Mouse (Mus musculus) forebrain, embryonic 14.5 days (tissue): Measurements from ENCODE around the gene Ctrc. TPM values are rescaled to one million over a fixed set of nuclear protein-coding genes. Genes with fewer than 3 reads are reported as not detected.

Experiments used
- ATAC-seq: fragments of 200-750 bp; cut with Nextera tagmentation; 2 replicates; pipeline ENCODE4 v1.8.0; 2017; ENCODE audit warnings: mild to moderate bottlenecking, moderate library complexity
- DNase-seq: peaks from one replicate; pipeline ENCODE4 v3.0.0-alpha.2; 2015; ENCODE audit warnings: low spot score
- H3K27ac ChIP-seq: fragments of 300-500 bp; sonication (generic); 2 replicates; pipeline ENCODE4 v1.5.1; 2014; ENCODE audit warnings: low read depth, mild to moderate bottlenecking, control low read depth, low read length, moderate library complexity
- H3K27me3 ChIP-seq: fragments of 300-500 bp; sonication (generic); replicated peaks from 2 replicates; pipeline ENCODE4 v1.6.1; 2014; ENCODE audit warnings: low read length, control low read depth, mixed read lengths; ENCODE audit not compliant: control insufficient read depth, insufficient read depth
- H3K36me3 ChIP-seq: fragments of 300-500 bp; sonication (generic); 2 replicates; pipeline ENCODE4 v1.6.1; 2014; ENCODE audit warnings: low read length, control low read depth; ENCODE audit not compliant: control insufficient read depth, insufficient read depth
- H3K4me1 ChIP-seq: fragments of 300-500 bp; sonication (generic); 2 replicates; pipeline ENCODE4 v1.6.1; 2014; ENCODE audit warnings: antibody characterized with exemption, low read length, control low read depth; ENCODE audit not compliant: control insufficient read depth, insufficient read depth
- H3K4me2 ChIP-seq: fragments of 300-500 bp; sonication (generic); 2 replicates; pipeline ENCODE4 v1.6.1; 2014; ENCODE audit warnings: mild to moderate bottlenecking, control low read depth, low read length
- H3K4me3 ChIP-seq: fragments of 300-500 bp; sonication (generic); 2 replicates; pipeline ENCODE4 v1.5.1; 2014; ENCODE audit warnings: low read depth, low read length, control low read depth
- H3K9ac ChIP-seq: fragments of 300-500 bp; sonication (generic); 2 replicates; pipeline ENCODE4 v1.6.1; 2014; ENCODE audit warnings: mild to moderate bottlenecking, low read length, control low read depth, moderate library complexity
- H3K9me3 ChIP-seq: fragments of 300-500 bp; sonication (generic); replicated peaks from 2 replicates; pipeline ENCODE4 v1.6.1; 2016; ENCODE audit warnings: low read length, control low read depth, mixed read lengths; ENCODE audit not compliant: control insufficient read depth
- WGBS: fragments of 180-500 bp; shearing (Covaris S2); extraction: QIAGEN DNeasy Blood & Tissue Kit; methylation state at CpG from one replicate; pipeline ENCODE4 v1.1.7; 2014; 5-methylcytosine and 5-hydroxymethylcytosine counted together
- polyA plus RNA-seq: library from polyadenylated mRNA; unstranded; fragments of >200 nt; fragmentation: Nextera tagmentation; extraction: Ambion mirVana; gene quantifications from 2 replicates; pipeline ENCODE4 v1.2.1, GENCODE M21; 2014

The Ctrc gene
- polyA plus RNA-seq, 1 experiment from 2014 or later: not detected

DNA sequence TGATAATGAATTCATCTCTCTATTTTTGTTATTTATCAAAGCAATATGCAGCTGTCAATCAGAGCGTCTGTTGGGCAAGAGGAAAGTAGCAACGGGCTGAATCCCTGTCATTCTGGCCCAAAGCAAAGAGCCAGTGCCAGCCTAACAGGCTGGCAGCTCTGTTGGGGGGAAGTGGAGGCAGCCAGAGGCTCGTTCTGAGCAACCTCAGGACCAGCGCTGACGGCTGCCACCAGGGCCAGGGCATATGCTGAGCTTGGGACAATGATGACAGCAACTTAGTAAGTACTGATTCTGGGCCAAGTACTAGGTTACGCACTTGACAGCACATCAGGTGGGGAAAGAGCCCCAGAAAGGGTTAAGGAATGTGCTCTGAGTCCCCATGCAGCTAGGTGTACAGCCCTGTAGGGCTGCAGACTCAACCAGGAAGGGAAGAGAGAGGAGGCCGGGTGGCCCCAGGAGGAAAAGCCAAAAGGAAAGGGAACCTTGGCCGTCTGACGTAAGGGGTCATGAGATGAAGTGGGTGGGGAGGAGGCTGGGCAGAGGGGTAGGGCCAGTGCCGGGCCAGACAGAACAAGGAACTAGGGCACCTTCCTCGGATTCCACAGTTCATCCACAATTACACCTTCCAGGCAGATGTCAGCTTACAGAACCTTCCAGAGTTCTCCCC is 24.6 kb upstream of the Ctrc start:
- Histone ChIP-seq H3K27ac (peak overlapping the region; percentile 41; the same call in 1 of the 2 replicates), H3K9ac (no peak overlapping the region), H3K27me3 (no peaks in the 10 kb centered on the region), H3K4me2 (peak overlapping the region; percentile 2; the same call in 1 of the 2 replicates), H3K4me3 (no peak overlapping the region), H3K36me3 (no peaks in the 10 kb centered on the region), H3K4me1 (peaks cover 59% of the 10 kb centered on the region), H3K9me3 (no peaks in the 10 kb centered on the region)
- 52% methylated on average over 11 of the region's 11 CpGs for WGBS
- ATAC-seq (no peak), DNase-seq (peak; percentile 62)

DNA sequence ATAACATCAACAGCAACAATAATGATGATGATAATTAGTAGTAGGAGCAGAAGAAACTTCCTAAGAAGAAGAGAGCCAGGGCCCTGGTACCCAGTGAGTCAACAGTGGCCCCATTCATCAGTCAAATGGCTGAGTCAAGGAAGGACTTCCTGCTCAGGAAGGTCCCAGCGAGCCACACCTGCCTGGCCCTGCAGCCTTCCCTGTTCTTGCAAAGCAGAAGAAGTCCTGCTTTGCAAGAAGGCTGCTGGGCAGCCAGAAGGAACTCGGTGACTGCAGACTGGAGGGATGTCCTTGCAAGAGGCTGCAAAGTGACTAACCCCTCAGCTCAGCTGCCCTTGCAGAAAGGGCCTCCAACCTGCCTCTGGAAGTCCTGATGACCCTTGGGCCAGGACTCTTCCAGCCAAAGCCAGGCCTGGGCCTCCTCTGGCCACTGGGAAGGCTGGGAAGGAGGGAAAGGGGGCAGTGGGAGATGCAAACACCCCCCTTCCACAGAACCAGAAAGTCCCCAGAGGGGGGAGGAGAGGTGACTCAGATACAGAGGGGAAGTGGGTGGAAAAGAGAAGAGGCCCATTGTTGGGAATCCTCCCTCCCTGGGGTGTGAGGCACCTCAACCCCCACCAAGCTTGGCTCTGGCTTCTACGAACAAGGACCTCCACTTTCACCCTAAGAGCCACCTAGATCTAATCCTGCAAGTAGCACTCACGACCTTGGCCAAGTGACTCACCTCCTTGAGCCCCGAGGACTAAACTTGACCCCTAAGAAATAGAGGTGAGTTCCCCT is 23.5 kb upstream of the Ctrc start:
- no peak overlapping the region for H3K4me2 ChIP-seq
- H3K27me3 ChIP-seq: no peaks in the 10 kb centered on the region
- H3K36me3 ChIP-seq: 0 out of 2 replicates have a peak, but pooled peaks cover 6% of the 10 kb centered on the region
- WGBS: 84% methylated on average over 5 of the region's 5 CpGs
- no peak overlapping the region for H3K4me3 ChIP-seq
- H3K4me1 ChIP-seq: peaks cover 53% of the 10 kb centered on the region
- H3K9me3 ChIP-seq: no peaks in the 10 kb centered on the region
- H3K27ac ChIP-seq: no peak overlapping the region
- ATAC-seq: no peak
- DNase-seq: no peak
- no peak overlapping the region for H3K9ac ChIP-seq

DNA sequence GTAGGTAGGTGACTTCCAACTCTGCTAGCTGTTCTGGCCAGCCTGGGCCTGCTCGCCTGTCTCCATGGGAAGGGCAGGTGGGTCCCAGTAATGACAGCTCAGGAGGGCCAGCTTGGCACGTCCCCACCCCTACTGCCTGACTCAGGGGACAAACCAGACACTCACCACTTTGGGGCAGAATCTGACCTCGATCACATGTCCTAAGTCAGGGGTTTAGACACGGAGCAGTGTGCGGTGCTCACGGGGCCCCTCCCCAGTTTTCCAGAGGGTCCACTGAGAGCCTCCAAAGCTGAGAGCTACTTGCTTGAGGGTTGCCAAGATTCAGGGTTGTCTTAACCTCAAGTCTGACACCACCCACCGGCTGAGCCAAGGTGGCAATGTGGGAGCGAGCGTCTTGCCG is 21.9 kb upstream of the Ctrc start:
- Histone ChIP-seq H3K4me1 (peaks cover 45% of the 10 kb centered on the region), H3K4me3 (no peak overlapping the region), H3K4me2 (no peak overlapping the region), H3K27ac (peak overlapping the region; percentile 88), H3K27me3 (no peaks in the 10 kb centered on the region), H3K9ac (no peak overlapping the region), H3K9me3 (no peaks in the 10 kb centered on the region), H3K36me3 (0 out of 2 replicates have a peak, but pooled peaks cover 6% of the 10 kb centered on the region)
- no peak for DNase-seq
- ATAC-seq: no peak
- 68% methylated on average over 10 of the region's 10 CpGs for WGBS

DNA sequence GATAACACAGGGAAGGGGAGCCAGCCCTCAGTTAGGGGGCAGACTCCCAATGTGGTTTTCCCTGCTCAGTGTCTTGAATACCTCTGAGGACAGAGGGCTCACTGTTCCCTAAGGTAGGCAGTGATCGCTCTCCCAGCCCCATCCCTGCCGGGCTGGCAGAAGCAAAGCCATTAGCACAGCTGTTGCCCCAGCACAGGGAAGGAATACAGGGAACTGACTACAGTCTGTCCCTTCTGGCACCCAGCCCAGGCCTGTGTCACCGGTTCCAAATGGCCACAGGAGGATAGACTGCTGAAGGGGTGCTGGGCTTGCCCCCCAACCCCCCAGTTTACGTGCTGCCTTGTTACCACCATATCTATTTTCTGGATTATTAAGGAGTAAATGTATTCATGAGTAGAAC is 21.3 kb upstream of the Ctrc start:
- Histone ChIP-seq H3K9me3 (no peaks in the 10 kb centered on the region), H3K36me3 (0 out of 2 replicates have a peak, but pooled peaks cover 6% of the 10 kb centered on the region), H3K4me2 (peak overlapping the region; percentile 31), H3K27me3 (no peaks in the 10 kb centered on the region), H3K9ac (peak overlapping the region; percentile 48), H3K27ac (peak overlapping the region; percentile 88), H3K4me1 (peaks cover 39% of the 10 kb centered on the region), H3K4me3 (no peak overlapping the region)
- WGBS: 6% methylated on average over 4 of the region's 4 CpGs
- ATAC-seq: peak; percentile 67
- DNase-seq: peak; percentile 87

DNA sequence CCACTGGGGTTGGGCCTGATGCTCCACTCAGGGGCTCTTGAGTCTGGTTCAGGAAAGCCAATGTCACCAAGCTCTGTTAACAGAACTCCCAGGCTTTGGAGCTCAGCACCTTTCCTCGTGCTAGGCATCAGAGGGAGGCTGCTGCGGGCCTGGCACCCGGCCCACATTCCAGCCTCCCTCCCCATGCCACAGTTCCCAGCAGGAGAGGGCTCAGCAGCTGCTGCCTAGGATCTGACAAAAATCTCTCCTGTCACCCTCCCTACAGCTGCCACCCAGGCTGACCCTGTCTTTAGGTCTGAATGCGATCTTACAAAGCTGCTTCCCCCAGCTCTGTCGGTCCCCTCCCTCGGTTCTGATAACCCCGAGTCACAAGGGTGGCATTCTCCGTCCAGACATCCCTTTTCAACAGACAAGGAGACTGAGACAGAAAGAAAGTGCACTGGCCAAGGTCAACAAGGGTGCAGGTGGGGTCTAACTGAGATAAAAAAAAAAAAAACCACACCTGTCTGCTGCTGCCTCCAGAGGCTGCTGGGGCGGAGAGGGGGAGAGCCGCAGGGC is 20.9 kb upstream of the Ctrc start:
- H3K27me3 ChIP-seq: no peaks in the 10 kb centered on the region
- 14% methylated on average over 10 of the region's 10 CpGs for WGBS
- H3K4me3 ChIP-seq: no peak overlapping the region
- peak overlapping the region; percentile 88 for H3K27ac ChIP-seq
- peaks cover 34% of the 10 kb centered on the region for H3K4me1 ChIP-seq
- ATAC-seq (peak; percentile 69), DNase-seq (peak; percentile 77)
- 0 out of 2 replicates have a peak, but pooled peaks cover 8% of the 10 kb centered on the region for H3K36me3 ChIP-seq
- H3K9me3 ChIP-seq: no peaks in the 10 kb centered on the region
- H3K9ac ChIP-seq: peak overlapping the region; percentile 48
- peak overlapping the region; percentile 31 for H3K4me2 ChIP-seq

DNA sequence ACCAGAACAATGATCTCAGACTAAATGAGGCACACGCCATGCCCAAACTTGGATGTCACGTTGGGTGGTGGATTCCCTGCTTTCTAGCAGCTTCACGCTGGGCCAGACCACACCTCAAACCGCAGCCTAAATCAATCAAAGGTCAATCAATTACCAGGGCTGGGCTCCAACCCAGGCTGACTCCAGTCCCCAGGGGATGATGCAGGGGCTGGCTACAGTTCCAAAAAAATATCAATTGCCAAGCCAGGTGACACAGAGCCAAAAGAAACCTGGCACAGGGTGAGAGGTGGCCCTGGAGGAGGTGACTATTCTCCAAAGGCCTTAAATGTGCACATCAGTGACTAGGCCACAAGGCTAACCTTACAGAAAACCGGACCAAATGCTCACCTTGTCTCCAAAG is 19.4 kb upstream of the Ctrc start:
- no peak overlapping the region for H3K27ac ChIP-seq
- H3K4me3 ChIP-seq: no peak overlapping the region
- peaks cover 25% of the 10 kb centered on the region for H3K4me1 ChIP-seq
- no peak overlapping the region for H3K4me2 ChIP-seq
- peaks cover 18% of the 10 kb centered on the region; the same call in 1 of the 2 replicates for H3K36me3 ChIP-seq
- no peaks in the 10 kb centered on the region for H3K9me3 ChIP-seq
- H3K27me3 ChIP-seq: no peaks in the 10 kb centered on the region
- no peak for ATAC-seq
- H3K9ac ChIP-seq: no peak overlapping the region
- DNase-seq: no peak
- 87% methylated on average over 5 of the region's 5 CpGs for WGBS

DNA sequence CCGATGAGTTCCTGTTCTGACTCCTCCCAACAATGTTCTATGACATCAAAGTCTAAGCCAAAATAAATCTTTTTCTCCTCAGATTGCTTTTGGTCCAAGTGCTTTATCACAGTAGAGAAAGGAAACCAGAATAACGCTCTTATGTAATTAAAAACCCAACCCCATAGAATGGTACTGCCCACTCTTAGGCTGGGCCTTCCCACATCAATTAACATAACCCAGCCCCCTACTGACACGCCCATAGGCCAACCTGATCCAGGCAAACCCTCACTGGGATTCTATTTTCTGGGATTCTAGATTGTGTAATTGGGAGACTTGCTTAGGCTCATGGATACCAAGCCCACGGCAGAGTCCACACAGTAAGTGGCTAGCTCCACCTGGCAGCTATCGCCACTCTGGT is 18.8 kb upstream of the Ctrc start:
- DNase-seq: no peak
- Histone ChIP-seq H3K4me3 (no peak overlapping the region), H3K9me3 (no peaks in the 10 kb centered on the region), H3K27me3 (no peaks in the 10 kb centered on the region), H3K27ac (no peak overlapping the region), H3K4me1 (peaks cover 20% of the 10 kb centered on the region), H3K9ac (no peak overlapping the region), H3K4me2 (no peak overlapping the region), H3K36me3 (peaks cover 24% of the 10 kb centered on the region; the same call in 1 of the 2 replicates)
- no peak for ATAC-seq
- WGBS: 88% methylated on average over 5 of the region's 5 CpGs

DNA sequence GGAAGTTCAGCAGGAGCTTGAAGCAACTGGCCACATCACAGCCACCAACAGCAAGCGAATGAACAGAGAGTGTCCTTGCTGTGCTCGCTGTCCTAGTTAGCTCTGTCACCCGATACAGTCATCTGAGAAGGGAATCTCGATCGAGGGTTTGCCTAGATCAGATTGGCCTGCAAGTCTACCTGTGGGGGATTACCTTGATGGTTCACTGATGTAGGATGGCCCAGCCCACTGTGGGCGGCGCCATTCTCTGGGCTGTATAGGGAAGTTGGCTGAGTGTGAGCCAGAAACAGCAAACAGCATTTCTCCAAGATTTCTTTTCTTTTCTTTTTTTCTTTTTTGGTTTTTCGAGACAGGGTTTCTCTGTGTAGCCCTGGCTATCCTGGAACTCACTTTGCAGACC is 18.3 kb upstream of the Ctrc start:
- Histone ChIP-seq H3K36me3 (peaks cover 29% of the 10 kb centered on the region), H3K9ac (no peak overlapping the region), H3K9me3 (no peaks in the 10 kb centered on the region), H3K4me2 (no peak overlapping the region), H3K4me3 (no peak overlapping the region), H3K27me3 (no peaks in the 10 kb centered on the region), H3K27ac (no peak overlapping the region), H3K4me1 (peaks cover 19% of the 10 kb centered on the region)
- ATAC-seq (no peak), DNase-seq (no peak)
- WGBS: 93% methylated on average over 8 of the region's 8 CpGs
